Mouse (Mus musculus): ENCODE data around the gene Bsn. TPM values are rescaled to one million over a fixed set of nuclear protein-coding genes. Genes with fewer than 3 reads are reported as not detected.
A peak's percentile ranks its signal among the peaks of the same experiment; 100 is the strongest.

Gene Bsn
- total RNA-seq, 2 experiments from 2014 or later = 0.03 TPM; not detected in 1

- intact Hi-C loops (cut with DNase I) = no loop called here
- DNase-seq = peak in 1 of 2 experiments; percentile 5
These were observed 142.3 kb downstream of the Bsn start for GRCm38 (mm10) chr9:108047601-108048565.

- peak in 1 of 2 experiments; percentile 1 for DNase-seq
- intact Hi-C loops (cut with DNase I) = no loop called here
These were observed 143.6 kb downstream of the Bsn start for GRCm38 (mm10) chr9:108046582-108046981.

Small RNA genes lying within 50 kb of the gene (microRNA-seq; reads per million reads assigned to microRNA genes)
- gene Gm47303 (ENCODE audit: borderline number of aligned reads in 2 of 2) (0 reads per million in 2 experiments), gene Mir7088 (ENCODE audit: borderline number of aligned reads in 2 of 2) (0 reads per million in 2 experiments)

Other genes starting within 250 kb of the Bsn start
- gene Traip, start 240.2 kb downstream of the Bsn start, total RNA-seq (2021) = 1 to 10 TPM; 1.0 to 1.3 TPM
- gene Uba7, start 214.9 kb downstream of the Bsn start, total RNA-seq (2021) = 10 to 100 TPM; 11.6 to 20.2 TPM
- under 1 TPM; 0.25 to 0.30 TPM for gene Gm20661, start 207.3 kb downstream of the Bsn start, total RNA-seq (2021)
- 10 to 100 TPM; 10.3 to 11.8 TPM for gene Inka1, start 204.5 kb downstream of the Bsn start, total RNA-seq (2021)
- gene Cdhr4, start 197.9 kb downstream of the Bsn start, total RNA-seq (2021) = 1 to 10 TPM in 1 of 2 experiments, under 1 TPM in 1; 0.14 to 1.0 TPM
- 1 to 10 TPM; 1.4 to 1.5 TPM for gene Gm20662, start 194.0 kb downstream of the Bsn start, total RNA-seq (2021)
- 10 to 100 TPM; 45.2 to 48.0 TPM for gene Ip6k1, start 187.9 kb downstream of the Bsn start, total RNA-seq (2021)
- 10 to 100 TPM in 1 of 2 experiments, 1 to 10 TPM in 1; 8.4 to 10.4 TPM for gene Gmppb, start 141.1 kb downstream of the Bsn start, total RNA-seq (2021)
- 1 to 10 TPM; 1.1 to 1.4 TPM for gene Amigo3, start 137.2 kb downstream of the Bsn start, total RNA-seq (2021)
- gene Mst1, start 109.9 kb downstream of the Bsn start, total RNA-seq (2021) = not detected
- 10 to 100 TPM; 94.2 to 97.4 TPM for gene Rnf123, start 107.0 kb downstream of the Bsn start, total RNA-seq (2021)
- 10 to 100 TPM; 38.6 to 50.2 TPM for gene Apeh, start 95.8 kb downstream of the Bsn start, total RNA-seq (2021)
- gene Dag1, start 73.6 kb upstream of the Bsn start, total RNA-seq (2021) = 100 to 1,000 TPM; 320 to 353 TPM
- 10 to 100 TPM; 21.3 to 21.5 TPM for gene Nicn1, start 100.0 kb upstream of the Bsn start, total RNA-seq (2021)
- 1 to 10 TPM; 4.0 to 5.2 TPM for gene Amt, start 106.5 kb upstream of the Bsn start, total RNA-seq (2021)
- 100 to 1,000 TPM; 237 to 241 TPM for gene Rhoa, start 115.7 kb upstream of the Bsn start, total RNA-seq (2021)
- 10 to 100 TPM; 59.3 to 62.3 TPM for gene Tcta, start 115.8 kb upstream of the Bsn start, total RNA-seq (2021)
- gene Gpx1, start 148.5 kb upstream of the Bsn start, total RNA-seq (2021) = 100 to 1,000 TPM; 103 to 108 TPM
- gene Usp4, start 157.5 kb upstream of the Bsn start, total RNA-seq (2021) = 10 to 100 TPM; 69.7 to 74.8 TPM
- under 1 TPM; 0.49 to 0.83 TPM for gene 1700102P08Rik, start 202.4 kb upstream of the Bsn start, total RNA-seq (2021)
- gene Ccdc36, start 238.1 kb upstream of the Bsn start, total RNA-seq (2021) = not detected
- gene BC048562, start 246.1 kb upstream of the Bsn start, total RNA-seq (2021) = not detected

All from heart, postnatal 36 days (tissue).